Mouse (Mus musculus) heart, embryonic 14.5 days (tissue): Measurements from ENCODE around the gene Atp2c1. TPM values are rescaled to one million over a fixed set of nuclear protein-coding genes. Genes with fewer than 3 reads are reported as not detected.

Experiments used
- ATAC-seq: fragments of 200-750 bp; cut with Nextera tagmentation; 2 replicates; pipeline ENCODE4 v1.8.0; 2017; ENCODE audit warnings: low read depth, moderate TSS enrichment; ENCODE audit not compliant: insufficient number of reproducible peaks, insufficient read depth, low FRiP score
- H3K27ac ChIP-seq, 2 experiments: fragments of 200-500 bp in 1 of 2; fragments of 300-500 bp in 1 of 2; sonication (generic) in 1 of 2; replicated peaks in 1 of 2; 2 replicates each; pipeline ENCODE4 v1.5.1; 2012 to 2014; ENCODE audit warnings: low read depth in 2 of 2, low read length in 2 of 2, control low read depth in 1 of 2, mild to moderate bottlenecking in 1 of 2, mixed read lengths in 1 of 2; ENCODE audit not compliant: control insufficient read depth in 1 of 2, insufficient read depth in 1 of 2
- H3K27me3 ChIP-seq: fragments of 300-500 bp; sonication (generic); 2 replicates; pipeline ENCODE4 v1.6.1; 2014; ENCODE audit warnings: mild to moderate bottlenecking, low read length, control low read depth; ENCODE audit not compliant: control insufficient read depth, insufficient read depth
- H3K36me3 ChIP-seq: fragments of 300-500 bp; sonication (generic); 2 replicates; pipeline ENCODE4 v1.6.1; 2014; ENCODE audit warnings: mild to moderate bottlenecking, control low read depth, low read length, mixed read lengths; ENCODE audit not compliant: control insufficient read depth, insufficient read depth
- H3K4me1 ChIP-seq, 2 experiments: fragments of 200-500 bp in 1 of 2; fragments of 300-500 bp in 1 of 2; sonication (generic) in 1 of 2; 2 replicates each; pipeline ENCODE4 v1.6.1; 2012 to 2014; ENCODE audit warnings: low read length in 2 of 2, control low read depth in 1 of 2, mixed read lengths in 1 of 2; ENCODE audit not compliant: control insufficient read depth in 2 of 2, insufficient read depth in 2 of 2
- H3K4me2 ChIP-seq: fragments of 300-500 bp; sonication (generic); 2 replicates; pipeline ENCODE4 v1.6.1; 2014; ENCODE audit warnings: mild to moderate bottlenecking, low read length
- H3K4me3 ChIP-seq, 2 experiments: fragments of 200-500 bp in 1 of 2; fragments of 300-500 bp in 1 of 2; sonication (generic) in 1 of 2; 2 replicates each; pipeline ENCODE4 v1.5.1; 2012 to 2014; ENCODE audit warnings: low read length in 2 of 2, mild to moderate bottlenecking in 2 of 2, control low read depth in 1 of 2, low read depth in 1 of 2, moderate library complexity in 1 of 2; ENCODE audit not compliant: control insufficient read depth in 1 of 2, insufficient read depth in 1 of 2
- H3K9ac ChIP-seq: fragments of 300-500 bp; sonication (generic); 2 replicates; pipeline ENCODE4 v1.6.1; 2014; ENCODE audit warnings: mild to moderate bottlenecking, low read length
- H3K9me3 ChIP-seq: fragments of 300-500 bp; sonication (generic); 2 replicates; pipeline ENCODE4 v1.6.1; 2016; ENCODE audit warnings: low read length, control low read depth; ENCODE audit not compliant: control insufficient read depth
- WGBS: fragments of 180-500 bp; shearing (Covaris S2); extraction: QIAGEN DNeasy Blood & Tissue Kit; methylation state at CpG from one replicate; pipeline ENCODE4 v1.1.7; 2014; 5-methylcytosine and 5-hydroxymethylcytosine counted together
- polyA plus RNA-seq: library from polyadenylated mRNA; unstranded; fragments of >200 nt; fragmentation: Nextera tagmentation; extraction: Ambion mirVana; gene quantifications from 2 replicates; pipeline ENCODE4 v1.2.1, GENCODE M21; 2014

Gene Atp2c1
- polyA plus RNA-seq, 1 experiment from 2014 or later = 62.8 TPM

DNA sequence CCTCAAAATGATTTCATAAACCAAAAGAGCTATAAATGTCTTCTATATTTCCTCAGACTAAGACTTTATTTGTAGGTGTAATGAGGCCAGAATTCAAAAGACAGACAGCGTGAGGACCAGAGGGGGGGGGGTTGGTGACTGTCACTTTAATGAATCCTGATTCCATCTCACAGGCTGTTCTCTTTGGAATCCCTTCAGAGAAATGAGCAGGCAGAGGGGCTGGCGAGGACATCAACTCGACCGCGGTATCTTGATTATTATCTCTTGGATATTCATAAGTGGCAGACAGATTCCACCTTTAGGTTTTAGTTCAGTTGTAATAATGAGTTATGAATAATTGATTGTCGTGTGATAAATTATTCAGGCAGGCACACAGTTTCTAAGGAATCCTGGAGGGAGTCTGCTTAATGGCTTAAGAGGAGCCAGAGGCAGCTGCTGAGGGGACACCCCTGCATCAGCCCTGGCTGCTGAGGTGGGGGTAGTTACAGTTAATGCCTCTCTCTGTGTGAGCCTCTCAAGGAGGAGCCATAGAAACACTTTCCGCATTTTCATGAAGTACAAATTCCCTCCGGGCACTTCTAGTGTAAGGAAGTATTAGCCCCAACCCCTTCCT, 147.5 kb downstream of the Atp2c1 start:
- Histone ChIP-seq H3K9ac (no peak overlapping the region), H3K36me3 (no peaks in the 10 kb centered on the region), H3K27ac (no peak overlapping the region), H3K9me3 (no peaks in the 10 kb centered on the region), H3K4me1 (no peaks in the 10 kb centered on the region), H3K4me3 (no peak overlapping the region), H3K4me2 (no peak overlapping the region), H3K27me3 (no peaks in the 10 kb centered on the region)
- ATAC-seq = no peak
- 70% methylated on average over 8 of the region's 8 CpGs for WGBS

DNA sequence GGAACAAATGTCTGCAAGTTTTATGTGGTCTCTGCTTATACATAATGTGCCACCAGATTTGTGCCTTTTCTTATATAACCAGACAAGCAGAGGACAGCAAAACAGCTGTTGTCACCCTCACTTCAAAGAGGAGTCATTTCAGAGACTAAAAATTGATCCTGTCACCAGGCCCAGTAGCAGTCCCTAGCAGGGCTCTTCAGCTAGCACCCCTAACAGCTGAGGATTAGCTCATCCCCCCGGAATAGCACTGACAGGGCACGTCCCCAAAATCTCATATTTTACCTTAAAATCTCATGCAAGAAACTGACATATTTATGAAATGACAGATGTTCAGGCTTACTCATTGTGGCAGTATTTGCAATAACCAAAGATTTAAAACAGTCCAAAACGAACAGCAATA, 149.5 kb downstream of the Atp2c1 start:
- Histone ChIP-seq H3K9ac (no peak overlapping the region), H3K27me3 (no peaks in the 10 kb centered on the region), H3K9me3 (no peaks in the 10 kb centered on the region), H3K4me1 (no peaks in the 10 kb centered on the region), H3K36me3 (no peaks in the 10 kb centered on the region), H3K27ac (no peak overlapping the region), H3K4me3 (no peak overlapping the region), H3K4me2 (no peak overlapping the region)
- 58% methylated on average over 3 of the region's 3 CpGs for WGBS
- no peak for ATAC-seq

DNA sequence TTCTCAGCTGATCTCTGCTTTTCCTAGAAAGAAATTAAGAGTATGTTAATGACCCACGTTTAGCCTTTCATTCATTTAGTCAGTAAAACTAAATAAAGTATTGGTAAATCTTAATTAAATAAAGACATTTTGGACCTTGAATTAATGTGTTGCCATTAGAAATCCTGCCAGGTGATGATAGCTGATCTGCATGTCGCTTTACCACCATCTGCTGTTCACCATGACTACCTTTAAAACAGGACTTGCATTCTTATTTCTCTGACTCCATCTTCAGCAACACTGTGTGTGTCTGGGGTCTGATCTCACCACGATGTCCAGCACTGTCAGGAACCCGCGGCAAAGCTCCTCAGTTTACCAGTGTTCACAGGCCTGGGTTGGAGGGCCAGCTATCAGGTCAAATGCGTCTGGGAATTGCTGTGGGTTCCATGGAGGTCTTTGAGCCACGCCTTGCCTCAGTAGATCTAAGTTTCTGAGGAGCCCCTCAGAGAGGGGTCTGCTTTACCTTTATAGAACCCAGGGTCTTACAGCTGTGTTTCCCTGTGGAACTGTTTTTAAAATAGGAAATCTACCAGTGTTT, 150.1 kb downstream of the Atp2c1 start:
- ATAC-seq = no peak
- H3K27ac ChIP-seq = no peak overlapping the region
- H3K4me3 ChIP-seq = no peak overlapping the region
- no peak overlapping the region for H3K4me2 ChIP-seq
- H3K9ac ChIP-seq = no peak overlapping the region
- no peaks in the 10 kb centered on the region for H3K9me3 ChIP-seq
- H3K36me3 ChIP-seq = no peaks in the 10 kb centered on the region
- no peaks in the 10 kb centered on the region for H3K4me1 ChIP-seq
- no peaks in the 10 kb centered on the region for H3K27me3 ChIP-seq
- 69% methylated on average over 7 of the region's 7 CpGs for WGBS

DNA sequence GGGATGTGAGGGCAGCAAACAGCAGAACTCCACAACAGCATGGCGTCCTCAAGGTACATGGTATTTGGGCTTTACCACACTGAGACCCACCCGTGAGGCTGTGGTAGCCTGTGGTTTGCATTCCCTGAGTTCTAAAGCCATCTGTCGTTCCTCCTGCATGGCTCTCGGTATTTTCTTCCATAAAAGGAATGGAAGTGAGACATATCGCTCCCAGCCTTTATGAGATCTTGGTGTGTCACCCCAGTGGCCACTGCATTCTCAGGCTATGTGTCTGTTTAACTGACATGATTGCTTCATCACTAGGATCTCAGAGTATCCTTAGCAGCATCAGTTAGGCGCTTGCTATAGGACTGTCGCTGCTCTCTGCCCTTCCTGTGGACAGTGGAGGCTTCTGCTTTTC, 150.7 kb downstream of the Atp2c1 start:
- no peak overlapping the region for H3K9ac ChIP-seq
- H3K27me3 ChIP-seq = no peaks in the 10 kb centered on the region
- 59% methylated on average over 7 of the region's 7 CpGs for WGBS

DNA sequence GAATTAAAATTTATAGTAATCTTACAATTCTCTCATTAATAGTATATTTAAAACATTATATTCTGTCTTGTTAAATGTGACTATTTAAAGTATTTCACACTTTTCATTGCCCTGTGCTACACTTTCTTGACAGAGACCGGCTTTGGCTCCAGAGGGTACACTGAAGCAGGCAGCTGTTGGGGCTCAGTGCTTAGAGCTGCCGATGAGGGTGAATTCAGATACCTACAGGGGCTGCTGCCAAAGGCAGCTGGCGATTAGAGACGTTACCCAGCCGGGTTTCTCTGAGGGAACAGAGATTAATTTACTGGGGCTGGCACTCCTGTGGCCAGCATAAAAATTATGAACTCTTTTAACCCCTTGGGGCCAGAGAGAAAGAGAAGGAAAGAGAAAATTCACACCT, 152.8 kb downstream of the Atp2c1 start:
- H3K4me1 ChIP-seq = no peaks in the 10 kb centered on the region
- 50% methylated on average over 5 of the region's 5 CpGs for WGBS
- H3K36me3 ChIP-seq = no peaks in the 10 kb centered on the region
- H3K9ac ChIP-seq = no peak overlapping the region
- no peak overlapping the region for H3K4me3 ChIP-seq
- no peak overlapping the region for H3K27ac ChIP-seq
- no peaks in the 10 kb centered on the region for H3K9me3 ChIP-seq
- no peaks in the 10 kb centered on the region for H3K27me3 ChIP-seq
- ATAC-seq = no peak
- H3K4me2 ChIP-seq = no peak overlapping the region

More for the DNA sequence above, 150.7 kb downstream of the Atp2c1 start:
- Histone ChIP-seq H3K36me3 (no peaks in the 10 kb centered on the region), H3K27ac (no peak overlapping the region), H3K9me3 (no peaks in the 10 kb centered on the region), H3K4me3 (no peak overlapping the region), H3K4me1 (no peaks in the 10 kb centered on the region), H3K4me2 (no peak overlapping the region)
- no peak for ATAC-seq

DNA sequence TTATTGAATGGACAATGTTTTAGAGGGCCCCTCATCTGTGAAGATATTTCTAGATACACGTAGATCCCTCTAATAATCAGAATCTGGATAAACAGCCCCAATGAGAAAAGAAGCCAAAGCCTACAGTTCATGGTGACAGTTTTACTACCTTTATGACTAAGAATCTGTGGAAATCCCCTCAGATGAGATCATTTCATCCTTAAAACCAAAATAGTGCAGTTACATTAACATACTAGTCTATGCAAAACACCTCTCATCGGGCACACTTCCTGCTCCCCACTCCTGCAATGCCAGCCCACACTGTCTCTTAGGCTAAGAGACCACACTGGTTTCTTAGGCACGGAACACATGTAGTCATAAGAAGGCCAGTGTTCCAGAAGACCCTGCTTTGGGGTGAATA, 158.5 kb downstream of the Atp2c1 start:
- 79% methylated on average over 3 of the region's 3 CpGs for WGBS

DNA sequence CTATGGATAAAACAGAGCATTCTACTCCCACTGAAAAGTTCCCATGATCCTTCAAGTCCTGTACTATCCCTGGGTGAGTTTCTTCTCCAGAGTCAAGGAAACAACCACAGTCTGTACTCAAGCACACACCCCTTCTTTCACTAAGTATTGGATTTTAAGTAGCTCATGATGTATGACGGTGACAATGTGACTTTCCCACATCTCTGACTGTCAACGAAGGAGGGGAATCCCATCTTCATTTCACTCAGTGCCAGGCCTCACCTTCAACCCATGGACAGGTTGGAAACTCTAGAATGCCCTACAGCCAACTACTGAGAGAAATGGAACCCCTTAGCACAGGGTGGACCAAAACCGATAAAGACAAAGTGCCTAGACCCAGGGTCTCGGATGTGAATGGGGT, 160.9 kb downstream of the Atp2c1 start:
- Histone ChIP-seq H3K4me1 (no peaks in the 10 kb centered on the region), H3K36me3 (no peaks in the 10 kb centered on the region), H3K27ac (no peak overlapping the region), H3K9me3 (no peaks in the 10 kb centered on the region), H3K27me3 (no peaks in the 10 kb centered on the region), H3K9ac (no peak overlapping the region), H3K4me3 (no peak overlapping the region), H3K4me2 (no peak overlapping the region)
- no peak for ATAC-seq
- 86% methylated on average over 4 of the region's 4 CpGs for WGBS

More for the DNA sequence above, 158.5 kb downstream of the Atp2c1 start:
- Histone ChIP-seq H3K4me3 (no peak overlapping the region), H3K9me3 (no peaks in the 10 kb centered on the region), H3K36me3 (no peaks in the 10 kb centered on the region), H3K27me3 (no peaks in the 10 kb centered on the region), H3K27ac (no peak overlapping the region), H3K4me2 (no peak overlapping the region), H3K4me1 (no peaks in the 10 kb centered on the region), H3K9ac (no peak overlapping the region)
- ATAC-seq = no peak
